Mouse (Mus musculus) hindbrain, embryonic 14.5 days (tissue): ENCODE measurements around the gene Zranb3. TPM values are rescaled to one million over a fixed set of nuclear protein-coding genes. Genes with fewer than 3 reads are reported as not detected.
"Not testable (repeated sequence)": the region's sequence is repeated elsewhere in the genome, so short reads cannot be mapped to it uniquely, and the experiment has no call there.

Experiments used
- ATAC-seq: fragments of 200-750 bp; cut with Nextera tagmentation; 2 replicates; pipeline ENCODE4 v1.8.0; 2017; ENCODE audit warnings: moderate number of reproducible peaks, mild to moderate bottlenecking, moderate TSS enrichment, moderate library complexity; ENCODE audit not compliant: low FRiP score
- DNase-seq: peaks from one replicate; pipeline ENCODE4 v3.0.0-alpha.2; 2015; ENCODE audit warnings: low spot score
- H3K27ac ChIP-seq: fragments of 300-500 bp; sonication (generic); 2 replicates; pipeline ENCODE4 v1.5.1; 2014; ENCODE audit warnings: mild to moderate bottlenecking, moderate library complexity
- H3K27me3 ChIP-seq: fragments of 300-500 bp; sonication (generic); 2 replicates; pipeline ENCODE4 v1.6.1; 2014; ENCODE audit warnings: mild to moderate bottlenecking, low read length, mixed read lengths; ENCODE audit not compliant: control insufficient read depth, insufficient read depth
- H3K36me3 ChIP-seq: fragments of 300-500 bp; sonication (generic); replicated peaks from 2 replicates; pipeline ENCODE4 v1.6.1; 2014; ENCODE audit not compliant: control insufficient read depth, insufficient read depth
- H3K4me1 ChIP-seq: fragments of 300-500 bp; sonication (generic); replicated peaks from 2 replicates; pipeline ENCODE4 v1.6.1; 2014; ENCODE audit warnings: antibody characterized with exemption, low read length, mixed read lengths; ENCODE audit not compliant: control insufficient read depth, insufficient read depth
- H3K4me2 ChIP-seq: fragments of 300-500 bp; sonication (generic); replicated peaks from 2 replicates; pipeline ENCODE4 v1.6.1; 2014; ENCODE audit warnings: mild to moderate bottlenecking, moderate library complexity
- H3K4me3 ChIP-seq: fragments of 300-500 bp; sonication (generic); replicated peaks from 2 replicates; pipeline ENCODE4 v1.5.1; 2014; ENCODE audit warnings: mild to moderate bottlenecking, low read length
- H3K9ac ChIP-seq: fragments of 300-500 bp; sonication (generic); 2 replicates; pipeline ENCODE4 v1.6.1; 2014
- H3K9me3 ChIP-seq: fragments of 300-500 bp; sonication (generic); 2 replicates; pipeline ENCODE4 v1.6.1; 2016; ENCODE audit warnings: low read length; ENCODE audit not compliant: control insufficient read depth
- WGBS: fragments of 180-500 bp; shearing (Covaris S2); extraction: QIAGEN DNeasy Blood & Tissue Kit; methylation state at CpG from one replicate; pipeline ENCODE4 v1.1.7; 2014; 5-methylcytosine and 5-hydroxymethylcytosine counted together
- polyA plus RNA-seq: library from polyadenylated mRNA; unstranded; fragments of >200 nt; fragmentation: Nextera tagmentation; extraction: Ambion mirVana; gene quantifications from 2 replicates; pipeline ENCODE4 v1.2.1, GENCODE M21; 2014

Zranb3 gene
- polyA plus RNA-seq, 1 experiment from 2014 or later: 3.6 TPM

DNA sequence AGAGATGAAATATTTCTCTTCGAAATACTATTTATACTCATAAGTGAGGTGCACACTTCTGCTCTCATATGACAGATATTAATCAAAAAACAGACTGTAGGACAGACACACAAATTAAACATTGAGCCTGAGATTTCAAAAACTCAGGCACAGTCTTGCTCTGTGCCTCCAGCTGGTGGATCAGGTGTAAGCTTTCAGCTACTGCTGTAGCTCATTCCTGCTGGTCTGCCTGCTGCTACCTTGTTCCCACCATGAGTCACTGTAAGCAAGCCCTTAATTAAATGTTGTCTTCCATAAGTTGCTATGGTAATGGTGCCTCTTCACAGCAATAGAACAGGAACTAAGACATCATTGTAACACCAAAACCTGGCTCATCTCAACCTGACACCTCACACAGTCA, 70.7 kb downstream of the Zranb3 start:
- no peak for ATAC-seq
- H3K4me3 ChIP-seq: no peak overlapping the region
- no peak for DNase-seq
- no peaks in the 10 kb centered on the region for H3K9me3 ChIP-seq
- H3K4me1 ChIP-seq: no peaks in the 10 kb centered on the region
- no peak overlapping the region for H3K9ac ChIP-seq
- H3K27ac ChIP-seq: no peak overlapping the region
- no peak overlapping the region for H3K4me2 ChIP-seq
- no peaks in the 10 kb centered on the region for H3K36me3 ChIP-seq
- no peaks in the 10 kb centered on the region for H3K27me3 ChIP-seq
- 98% methylated on average over 1 of the region's 1 CpGs for WGBS

DNA sequence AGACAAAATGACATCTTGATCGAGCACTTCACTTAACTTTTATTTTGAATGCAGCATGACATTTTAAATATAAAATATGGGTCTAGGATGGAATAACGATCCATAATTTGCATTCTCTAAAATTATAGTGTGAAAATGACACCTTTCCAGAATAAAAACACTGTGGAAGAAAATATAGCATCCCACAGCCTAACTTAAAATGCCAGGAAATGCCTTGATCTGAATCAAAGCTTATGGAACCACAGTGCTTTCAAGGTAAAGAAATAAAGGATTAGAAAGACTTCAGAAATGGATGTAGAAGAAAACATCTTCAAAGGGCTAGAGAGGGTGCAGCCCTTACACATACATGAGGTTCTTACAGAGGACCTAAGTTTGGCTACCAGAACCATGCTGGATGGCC, 71.3 kb downstream of the Zranb3 start:
- whole genome bisulfite sequencing: 94% methylated on average over 2 of the region's 2 CpGs
- ATAC-seq (no peak), DNase-seq (no peak)
- no peaks in the 10 kb centered on the region for H3K36me3 ChIP-seq
- H3K27ac ChIP-seq: no peak overlapping the region
- no peaks in the 10 kb centered on the region for H3K9me3 ChIP-seq
- H3K4me1 ChIP-seq: no peaks in the 10 kb centered on the region
- H3K27me3 ChIP-seq: no peaks in the 10 kb centered on the region
- no peak overlapping the region for H3K4me2 ChIP-seq
- no peak overlapping the region for H3K9ac ChIP-seq
- H3K4me3 ChIP-seq: no peak overlapping the region

- no peak for DNase-seq
- Histone ChIP-seq H3K27ac (no peak overlapping the region), H3K4me2 (no peak overlapping the region), H3K9me3 (no peaks in the 10 kb centered on the region), H3K4me1 (no peaks in the 10 kb centered on the region), H3K9ac (no peak overlapping the region), H3K4me3 (no peak overlapping the region), H3K36me3 (no peaks in the 10 kb centered on the region), H3K27me3 (no peaks in the 10 kb centered on the region)
- no peak for ATAC-seq
- 97% methylated on average over 4 of the region's 4 CpGs for WGBS
Measured at GRCm38 (mm10) chr1:128024363-128025114, 78.3 kb downstream of the Zranb3 start.

DNA sequence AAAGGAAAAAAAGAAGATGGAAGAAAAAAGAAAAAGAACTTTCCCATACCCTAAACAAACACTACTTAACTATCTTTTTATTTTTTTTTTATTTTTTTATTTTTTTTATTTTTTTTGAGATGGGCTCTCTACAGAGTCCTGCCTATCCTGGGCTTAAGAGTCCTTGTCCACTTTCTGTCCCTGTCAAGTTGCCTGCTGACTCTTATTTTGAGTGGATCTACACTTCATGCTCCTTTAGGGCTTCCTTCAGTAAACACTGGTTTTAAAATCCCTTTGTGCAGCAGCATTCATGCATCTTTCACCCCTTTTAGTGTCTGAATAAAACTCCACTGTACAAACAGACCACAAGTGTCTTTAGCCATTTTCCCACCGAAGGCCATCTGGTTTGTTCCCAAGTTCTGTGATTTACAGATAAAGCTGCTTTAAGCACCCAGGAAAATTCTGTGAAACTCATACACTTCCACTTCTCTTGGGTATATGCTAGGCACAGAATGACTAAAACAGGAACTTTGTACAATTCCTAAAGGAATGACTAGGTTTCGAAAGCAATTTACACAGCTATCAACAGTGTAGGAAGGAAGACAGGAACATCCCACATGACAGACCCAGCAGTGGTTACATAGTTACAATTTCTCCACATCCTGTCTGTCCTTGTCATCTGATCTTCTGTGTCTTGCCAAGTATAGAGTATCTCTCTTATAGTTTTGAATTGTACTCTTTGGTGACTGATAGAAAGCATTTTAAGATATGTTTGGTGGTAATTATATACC, 82.7 kb downstream of the Zranb3 start:
- H3K4me2 ChIP-seq: no peak overlapping the region
- no peaks in the 10 kb centered on the region for H3K4me1 ChIP-seq
- H3K27me3 ChIP-seq: no peaks in the 10 kb centered on the region
- ATAC-seq (no peak), DNase-seq (no peak)
- H3K27ac ChIP-seq: no peak overlapping the region
- 61% methylated on average over 2 of the region's 2 CpGs for WGBS
- H3K4me3 ChIP-seq: no peak overlapping the region
- H3K9ac ChIP-seq: no peak overlapping the region
- no peaks in the 10 kb centered on the region for H3K9me3 ChIP-seq
- H3K36me3 ChIP-seq: no peaks in the 10 kb centered on the region

DNA sequence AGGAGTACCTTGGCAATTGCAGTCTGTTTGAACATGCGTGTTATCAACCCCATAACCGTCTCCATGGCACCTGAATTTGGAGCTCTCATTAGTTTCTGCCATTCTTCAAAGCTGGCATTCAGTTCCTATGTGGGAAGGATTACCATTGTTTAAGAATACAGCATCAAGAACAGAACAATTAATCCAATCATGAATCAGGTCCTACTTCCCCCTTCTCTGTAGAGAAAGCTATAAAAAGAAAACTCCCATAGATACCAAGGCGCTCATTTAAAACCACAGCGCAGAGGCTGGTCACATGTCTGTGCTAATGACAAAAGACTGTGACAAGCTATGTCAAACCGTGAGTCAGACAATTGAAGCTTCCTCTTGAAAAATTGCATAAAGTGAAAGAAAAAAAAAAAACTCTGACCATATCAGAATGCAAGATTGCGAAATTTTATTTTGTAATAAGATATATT, 86.8 kb downstream of the Zranb3 start:
- ATAC-seq (no peak), DNase-seq (no peak)
- no peaks in the 10 kb centered on the region for H3K36me3 ChIP-seq
- H3K27ac ChIP-seq: no peak overlapping the region
- H3K4me3 ChIP-seq: no peak overlapping the region
- H3K27me3 ChIP-seq: no peaks in the 10 kb centered on the region
- no peak overlapping the region for H3K9ac ChIP-seq
- 55% methylated on average over 6 of the region's 6 CpGs for WGBS
- no peak overlapping the region for H3K4me2 ChIP-seq
- H3K4me1 ChIP-seq: no peaks in the 10 kb centered on the region
- no peaks in the 10 kb centered on the region for H3K9me3 ChIP-seq

GRCm38 (mm10) chr1:128013698-128014386, 89.0 kb downstream of the Zranb3 start:
- 82% methylated on average over 4 of the region's 4 CpGs for WGBS
- Histone ChIP-seq H3K9ac (no peak overlapping the region), H3K4me1 (no peaks in the 10 kb centered on the region), H3K36me3 (no peaks in the 10 kb centered on the region), H3K27me3 (no peaks in the 10 kb centered on the region), H3K4me3 (no peak overlapping the region), H3K27ac (no peak overlapping the region), H3K9me3 (no peaks in the 10 kb centered on the region), H3K4me2 (no peak overlapping the region)
- no peak for ATAC-seq
- no peak for DNase-seq

- H3K9me3 ChIP-seq: no peaks in the 10 kb centered on the region
- H3K4me2 ChIP-seq: no peak overlapping the region
Measured at GRCm38 (mm10) chr1:128009751-128010150, 93.1 kb downstream of the Zranb3 start.

DNA sequence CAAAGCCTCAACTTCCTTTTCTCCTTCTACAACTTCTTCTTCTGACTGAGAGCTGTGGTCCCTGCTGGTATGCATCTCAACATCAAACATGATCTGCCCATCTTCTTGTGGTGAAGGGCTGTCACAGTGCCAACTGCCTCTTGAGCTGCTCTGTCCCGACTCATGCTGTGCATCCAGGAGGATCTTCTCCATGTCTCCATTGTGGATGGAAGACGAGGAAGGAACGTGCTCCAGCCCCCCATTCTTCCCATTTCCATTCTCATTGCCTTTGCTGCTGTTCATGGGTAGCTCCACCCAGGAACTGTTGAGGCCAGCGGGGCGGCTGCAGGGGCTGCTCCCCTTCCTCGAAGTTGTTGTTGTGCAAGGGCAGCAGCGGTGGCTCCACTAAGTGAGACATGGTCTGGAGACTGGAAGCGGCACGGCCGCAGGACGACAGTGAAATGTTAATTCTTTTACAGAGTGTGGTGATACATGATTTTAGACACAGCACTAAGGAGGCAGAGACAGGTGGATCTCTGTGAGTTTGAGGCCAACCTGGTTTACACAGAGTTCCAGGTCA, 96.7 kb downstream of the Zranb3 start:
- H3K4me3 ChIP-seq, H3K36me3 ChIP-seq, H3K9ac ChIP-seq, H3K27ac ChIP-seq, H3K4me2 ChIP-seq, DNase-seq, ATAC-seq, H3K9me3 ChIP-seq, H3K4me1 ChIP-seq, H3K27me3 ChIP-seq: not testable (repeated sequence)
- 90% methylated on average over 11 of the region's 11 CpGs for WGBS

More at GRCm38 (mm10) chr1:128009751-128010150, 93.1 kb downstream of the Zranb3 start:
- 89% methylated on average over 2 of the region's 2 CpGs for WGBS
- ATAC-seq: no peak
- Histone ChIP-seq H3K27me3 (no peaks in the 10 kb centered on the region), H3K36me3 (no peaks in the 10 kb centered on the region), H3K27ac (no peak overlapping the region), H3K4me1 (no peaks in the 10 kb centered on the region), H3K4me3 (no peak overlapping the region), H3K9ac (no peak overlapping the region)
- no peak for DNase-seq

DNA sequence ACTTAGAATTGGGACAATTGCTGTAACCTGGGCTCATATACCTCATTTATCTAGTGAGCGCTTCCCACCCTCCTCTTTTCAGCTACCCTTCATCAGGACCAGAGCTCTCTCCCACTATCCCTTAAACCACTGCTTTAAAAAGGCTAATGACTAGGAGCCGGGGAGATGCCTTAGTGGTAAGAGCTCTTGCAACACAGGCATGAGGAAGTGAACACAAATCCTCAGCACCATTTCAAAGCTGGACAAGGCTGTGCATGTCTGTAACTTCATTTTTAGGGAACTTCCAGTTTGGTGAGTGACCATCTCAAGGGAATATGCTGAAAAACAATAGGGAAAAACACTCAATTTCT, 98.5 kb downstream of the Zranb3 start:
- Histone ChIP-seq H3K27ac (no peak overlapping the region), H3K36me3 (no peaks in the 10 kb centered on the region), H3K9me3 (no peaks in the 10 kb centered on the region), H3K4me1 (no peaks in the 10 kb centered on the region), H3K9ac (no peak overlapping the region), H3K4me3 (no peak overlapping the region), H3K4me2 (no peak overlapping the region), H3K27me3 (no peaks in the 10 kb centered on the region)
- DNase-seq (no peak), ATAC-seq (no peak)
- WGBS: 78% methylated on average over 2 of the region's 2 CpGs
